Mouse (Mus musculus): ENCODE measurements around the gene Wipf2. TPM values are rescaled to one million over a fixed set of nuclear protein-coding genes. Genes with fewer than 3 reads are reported as not detected.
A peak's percentile ranks its signal among the peaks of the same experiment; 100 is the strongest.

Gene Wipf2
- total RNA-seq, 2 experiments from 2014 or later = 13.3 to 15.4 TPM

GRCm38 (mm10) chr11:98854116-98854515, 9.3 kb upstream of the Wipf2 start:
- peak; percentile 25 for DNase-seq

- no peak for DNase-seq
Observed at GRCm38 (mm10) chr11:98854659-98855058, 8.8 kb upstream of the Wipf2 start.

- peak; percentile 94 for DNase-seq
Observed at GRCm38 (mm10) chr11:98858759-98859731, 4.4 kb upstream of the Wipf2 start.

- DNase-seq = no peak
Observed at GRCm38 (mm10) chr11:98863751-98864429, 452 bp downstream of the Wipf2 start.

GRCm38 (mm10) chr11:98867293-98867692, 3.9 kb downstream of the Wipf2 start:
- no peak for DNase-seq

- DNase-seq = no peak
Observed at GRCm38 (mm10) chr11:98869906-98870305, 6.5 kb downstream of the Wipf2 start.

- DNase-seq = no peak
Observed at GRCm38 (mm10) chr11:98870791-98871190, 7.4 kb downstream of the Wipf2 start.

- DNase-seq = no peak
Observed at GRCm38 (mm10) chr11:98871416-98871815, 8.0 kb downstream of the Wipf2 start.

GRCm38 (mm10) chr11:98872040-98872439, 8.6 kb downstream of the Wipf2 start:
- DNase-seq = peak; percentile 21

GRCm38 (mm10) chr11:98873900-98874299, 10.5 kb downstream of the Wipf2 start:
- DNase-seq = no peak

- no peak for DNase-seq
Observed at GRCm38 (mm10) chr11:98877001-98877400, 13.6 kb downstream of the Wipf2 start.

- DNase-seq = no peak
Observed at GRCm38 (mm10) chr11:98887703-98888102, 24.3 kb downstream of the Wipf2 start.

GRCm38 (mm10) chr11:98889077-98889476, 25.6 kb downstream of the Wipf2 start:
- DNase-seq = no peak

GRCm38 (mm10) chr11:98889977-98890376, 26.5 kb downstream of the Wipf2 start:
- no peak for DNase-seq

- DNase-seq = no peak
Observed at GRCm38 (mm10) chr11:98892426-98892825, 29.0 kb downstream of the Wipf2 start.

GRCm38 (mm10) chr11:98900529-98901125, 37.2 kb downstream of the Wipf2 start:
- DNase-seq = no peak

GRCm38 (mm10) chr11:98902621-98903245, 39.3 kb downstream of the Wipf2 start:
- DNase-seq = no peak

GRCm38 (mm10) chr11:98904577-98904976, 41.1 kb downstream of the Wipf2 start:
- DNase-seq = no peak

GRCm38 (mm10) chr11:98905033-98905432, 41.6 kb downstream of the Wipf2 start:
- no peak for DNase-seq

- DNase-seq = no peak
Observed at GRCm38 (mm10) chr11:98905583-98905982, 42.1 kb downstream of the Wipf2 start.

- no peak for DNase-seq
Observed at GRCm38 (mm10) chr11:98907063-98907436, 43.6 kb downstream of the Wipf2 start.

- DNase-seq = peak; percentile 95
Observed at GRCm38 (mm10) chr11:98907437-98908173, 44.2 kb downstream of the Wipf2 start, which contains the start of gene Cdc6. Cdc6 (plus strand) TSS chr11:98907801.
